Mouse (Mus musculus) thymus, adult 2 months (tissue): ENCODE data around the gene Tango2.

ENCODE experiments used
- CTCF ChIP-seq: fragments of 200-500 bp; IDR thresholded peaks from 2 replicates; pipeline ENCODE4 v1.5.1; 2012; ENCODE audit warnings: mild to moderate bottlenecking, control low read depth, low read length, moderate library complexity, borderline replicate concordance; ENCODE audit not compliant: control insufficient read depth, poor library complexity, insufficient read depth; ENCODE audit errors: extremely low read depth
- POLR2A ChIP-seq: fragments of 200-500 bp; IDR thresholded peaks from 2 replicates; pipeline ENCODE4 v1.6.1; 2012; ENCODE audit warnings: mild to moderate bottlenecking, low read length, control low read depth, moderate library complexity; ENCODE audit not compliant: control insufficient read depth, poor library complexity, insufficient read depth; ENCODE audit errors: extremely low read depth

DNA sequence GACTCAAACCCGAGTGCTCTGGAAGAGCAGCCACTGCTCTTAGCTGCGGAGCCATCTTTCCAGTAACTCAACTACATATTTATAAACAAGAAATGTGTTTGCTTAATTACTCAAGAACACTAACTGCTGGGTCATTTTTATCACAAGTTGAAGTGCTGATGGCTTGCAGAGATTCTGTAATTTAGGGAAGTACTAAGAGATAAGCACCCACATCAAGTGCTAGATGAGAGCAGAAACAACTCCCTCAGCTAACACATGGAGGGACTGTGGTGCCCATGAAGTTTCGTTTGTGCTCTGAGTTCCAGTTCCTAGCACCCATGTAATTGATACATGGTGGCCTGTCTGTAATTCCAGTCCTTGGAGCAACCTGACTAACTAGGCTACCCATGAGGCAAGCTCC, 28.9 kb downstream of the Tango2 start:
- TF ChIP-seq CTCF (no peak), POLR2A (no peak)
